Mouse (Mus musculus): ENCODE results near the gene R3hdm2. TPM values are rescaled to one million over a fixed set of nuclear protein-coding genes. Genes with fewer than 3 reads are reported as not detected.

Gene R3hdm2
- total and polyA plus RNA-seq, 2 experiments from 2014 or later, result 31.5 to 42.8 TPM

DNA sequence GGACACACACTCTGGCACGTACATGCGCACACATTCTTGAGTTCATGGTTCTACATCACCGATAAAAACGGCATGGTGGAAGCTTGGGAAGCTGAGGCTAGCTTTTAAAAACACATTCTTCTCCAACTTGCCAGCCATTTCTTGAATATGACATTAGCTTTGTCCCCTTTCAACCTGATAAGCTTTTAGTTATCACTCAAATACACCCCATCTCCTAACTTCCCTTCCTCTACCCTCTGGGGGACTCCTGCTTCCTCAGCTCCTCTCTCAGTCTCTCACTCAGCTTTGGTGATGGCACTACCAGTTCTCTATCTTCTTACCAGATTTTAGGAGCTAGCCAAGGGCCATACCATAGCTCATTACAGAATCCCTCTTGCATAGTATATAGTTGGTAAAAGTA, 95.0 kb downstream of the R3hdm2 start:
- Histone ChIP-seq H3K9me3 (replicated peaks; ENCODE audit: control insufficient read depth, low read length) (no peaks in the 10 kb centered on the region; the same call in 1 of the 2 replicates), H3K4me3 (ENCODE audit: low read depth, low read length) (no peak overlapping the region), H3K4me1 (ENCODE audit: control insufficient read depth, insufficient read depth) (no peaks in the 10 kb centered on the region; the same call in 1 of the 2 replicates), H3K9ac (replicated peaks; ENCODE audit: low read depth, low read length) (no peak overlapping the region), H3K36me3 (replicated peaks; ENCODE audit: control insufficient read depth, insufficient read depth, low read length) (peaks cover 63% of the 10 kb centered on the region), H3K27ac (ENCODE audit: low read depth) (no peak overlapping the region), H3K4me2 (ENCODE audit: low read depth, low read length) (no peak overlapping the region), H3K27me3 (ENCODE audit: control insufficient read depth, insufficient read depth, low read length) (no peaks in the 10 kb centered on the region)
- no peak for TF ChIP-seq EP300 (IDR thresholded peaks at IDR 0.05; ENCODE audit: low read depth)
- DNase-seq (ENCODE audit: low spot score), result no peak
- no peak for ATAC-seq (ENCODE audit: insufficient read depth, low read depth)
- 96% methylated on average over 4 of the region's 4 CpGs for WGBS

DNA sequence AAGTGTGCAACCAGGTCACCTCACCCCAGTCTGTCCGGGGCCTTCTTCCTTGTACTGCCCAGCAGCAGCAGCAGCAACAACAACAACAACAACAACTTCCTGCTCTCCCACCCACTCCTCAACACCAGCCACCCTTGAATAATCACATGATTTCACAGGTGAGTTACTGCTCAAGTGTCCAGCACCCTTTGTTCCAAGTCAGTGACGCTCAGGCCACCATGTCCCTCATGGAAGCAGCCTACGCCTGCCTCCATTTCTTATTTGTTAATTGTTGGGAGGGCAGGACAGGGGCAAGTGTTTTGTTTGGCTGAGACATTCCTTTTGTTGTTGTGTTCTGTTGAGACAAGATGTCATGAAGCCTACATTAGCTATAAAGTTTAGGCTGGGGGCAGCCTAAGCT, 96.4 kb downstream of the R3hdm2 start:
- no peak for TF ChIP-seq CTCF (IDR thresholded peaks at IDR 0.05; ENCODE audit: low read depth)
- no peak for TF ChIP-seq EP300 (IDR thresholded peaks at IDR 0.05; ENCODE audit: low read depth)
- ATAC-seq (ENCODE audit: insufficient read depth, low read depth), result no peak
- 84% methylated on average over 3 of the region's 3 CpGs for WGBS
- Histone ChIP-seq H3K4me3 (ENCODE audit: low read depth, low read length) (no peak overlapping the region), H3K4me2 (ENCODE audit: low read depth, low read length) (no peak overlapping the region), H3K4me1 (ENCODE audit: control insufficient read depth, insufficient read depth) (no peaks in the 10 kb centered on the region), H3K27me3 (ENCODE audit: control insufficient read depth, insufficient read depth, low read length) (no peaks in the 10 kb centered on the region), H3K9me3 (replicated peaks; ENCODE audit: control insufficient read depth, low read length) (no peaks in the 10 kb centered on the region), H3K9ac (replicated peaks; ENCODE audit: low read depth, low read length) (no peak overlapping the region), H3K27ac (ENCODE audit: low read depth) (no peak overlapping the region), H3K36me3 (replicated peaks; ENCODE audit: control insufficient read depth, insufficient read depth, low read length) (peaks cover 60% of the 10 kb centered on the region)
- no peak for DNase-seq (ENCODE audit: low spot score)

- Histone ChIP-seq H3K9ac (replicated peaks; ENCODE audit: low read depth, low read length) (no peak overlapping the region), H3K4me3 (ENCODE audit: low read depth, low read length) (no peak overlapping the region), H3K4me1 (ENCODE audit: control insufficient read depth, insufficient read depth) (no peaks in the 10 kb centered on the region), H3K4me2 (ENCODE audit: low read depth, low read length) (no peak overlapping the region), H3K9me3 (replicated peaks; ENCODE audit: control insufficient read depth, low read length) (no peaks in the 10 kb centered on the region), H3K36me3 (replicated peaks; ENCODE audit: control insufficient read depth, insufficient read depth, low read length) (peaks cover 62% of the 10 kb centered on the region), H3K27ac (ENCODE audit: low read depth) (no peak overlapping the region), H3K27me3 (ENCODE audit: control insufficient read depth, insufficient read depth, low read length) (no peaks in the 10 kb centered on the region)
- TF ChIP-seq EP300 (IDR thresholded peaks at IDR 0.05; ENCODE audit: low read depth), result no peak
- no peak for TF ChIP-seq CTCF (IDR thresholded peaks at IDR 0.05; ENCODE audit: low read depth)
- WGBS, result 81% methylated on average over 7 of the region's 7 CpGs
- no peak for ATAC-seq (ENCODE audit: insufficient read depth, low read depth)
- DNase-seq (ENCODE audit: low spot score), result no peak
These were observed 97.2 kb downstream of the R3hdm2 start for GRCm38 (mm10) chr10:127477301-127477700.

DNA sequence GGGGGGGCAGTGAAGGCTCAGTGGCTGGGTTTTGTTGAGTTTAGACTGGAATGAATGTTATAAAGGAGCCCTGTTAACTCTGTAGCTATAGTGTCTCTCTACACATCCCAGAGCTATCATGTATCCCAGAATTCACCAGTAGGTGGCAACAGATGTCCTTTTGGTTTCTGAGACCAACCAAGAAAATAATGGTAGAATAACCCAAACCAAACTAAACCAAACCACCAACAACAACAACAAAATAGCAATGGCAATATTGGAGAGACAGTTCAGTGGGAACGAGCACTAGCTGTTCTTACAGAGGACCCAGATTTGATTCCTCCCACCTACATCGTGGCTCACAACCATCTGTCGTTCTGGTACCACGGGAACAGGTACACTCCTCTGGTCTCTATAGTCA, 99.0 kb downstream of the R3hdm2 start:
- Histone ChIP-seq H3K9me3 (replicated peaks; ENCODE audit: control insufficient read depth, low read length) (no peaks in the 10 kb centered on the region), H3K4me1 (ENCODE audit: control insufficient read depth, insufficient read depth) (no peaks in the 10 kb centered on the region), H3K27me3 (ENCODE audit: control insufficient read depth, insufficient read depth, low read length) (no peaks in the 10 kb centered on the region), H3K9ac (replicated peaks; ENCODE audit: low read depth, low read length) (no peak overlapping the region), H3K4me3 (ENCODE audit: low read depth, low read length) (no peak overlapping the region), H3K4me2 (ENCODE audit: low read depth, low read length) (no peak overlapping the region), H3K36me3 (replicated peaks; ENCODE audit: control insufficient read depth, insufficient read depth, low read length) (peaks cover 65% of the 10 kb centered on the region), H3K27ac (ENCODE audit: low read depth) (no peak overlapping the region)
- WGBS, result 94% methylated on average over 4 of the region's 4 CpGs
- DNase-seq (ENCODE audit: low spot score) (no peak), ATAC-seq (ENCODE audit: insufficient read depth, low read depth) (no peak)
- TF ChIP-seq EP300 (IDR thresholded peaks at IDR 0.05; ENCODE audit: low read depth), result no peak
- TF ChIP-seq CTCF (IDR thresholded peaks at IDR 0.05; ENCODE audit: low read depth), result peak; percentile 54

DNA sequence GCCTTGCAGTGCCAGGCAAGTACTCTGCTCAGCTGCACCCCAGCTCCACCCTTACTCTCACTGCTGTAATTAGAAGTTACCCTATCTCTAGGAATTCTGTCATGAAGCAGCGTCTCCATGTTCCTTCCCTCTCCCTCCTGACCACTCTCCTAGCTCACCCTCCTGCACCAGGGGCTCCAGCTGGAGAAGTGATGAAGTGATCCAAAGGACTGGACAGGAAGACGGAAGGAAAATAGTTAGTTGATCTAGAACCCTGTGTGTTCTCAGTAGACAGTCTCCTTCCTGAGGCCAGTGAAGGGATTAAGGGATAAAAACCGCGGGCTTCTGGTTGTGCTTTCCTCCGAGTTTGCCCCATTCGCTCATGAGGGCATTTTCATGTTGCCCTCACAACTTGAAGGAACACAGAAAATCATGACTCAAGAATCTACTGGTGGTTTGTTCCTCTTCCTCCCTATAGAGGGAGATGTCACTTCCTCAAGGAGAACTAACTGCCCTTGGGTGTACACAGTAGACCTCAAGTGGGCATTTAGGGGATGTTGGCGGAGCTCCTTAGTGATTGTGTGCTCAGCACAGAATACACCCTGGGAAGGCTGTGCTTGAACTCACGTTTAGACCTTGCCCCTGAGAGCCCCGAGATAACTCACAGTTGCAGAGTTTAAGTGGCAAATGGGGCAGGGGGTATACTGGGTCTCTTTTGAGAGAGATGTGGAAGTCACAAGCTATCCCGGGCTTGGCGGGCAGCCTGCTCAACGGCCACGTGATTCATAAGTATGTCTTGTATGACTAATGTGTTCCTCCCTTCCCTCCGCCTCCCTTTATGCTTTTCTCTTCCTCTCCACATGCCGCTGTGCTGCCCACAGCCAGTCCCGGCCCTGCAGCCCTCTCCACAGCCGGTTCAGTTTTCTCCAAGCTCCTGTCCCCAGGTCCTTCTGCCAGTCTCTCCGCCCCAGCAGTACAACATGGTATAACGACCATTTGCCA, 101.0 kb downstream of the R3hdm2 start:
- ATAC-seq (ENCODE audit: insufficient read depth, low read depth) (peak; percentile 41; the same call in 1 of the 2 replicates), DNase-seq (ENCODE audit: low spot score) (peak; percentile 26)
- Histone ChIP-seq H3K4me2 (ENCODE audit: low read depth, low read length) (no peak overlapping the region), H3K4me3 (ENCODE audit: low read depth, low read length) (no peak overlapping the region), H3K9me3 (replicated peaks; ENCODE audit: control insufficient read depth, low read length) (no peaks in the 10 kb centered on the region), H3K9ac (replicated peaks; ENCODE audit: low read depth, low read length) (no peak overlapping the region), H3K27ac (ENCODE audit: low read depth) (no peak overlapping the region), H3K27me3 (ENCODE audit: control insufficient read depth, insufficient read depth, low read length) (no peaks in the 10 kb centered on the region), H3K36me3 (replicated peaks; ENCODE audit: control insufficient read depth, insufficient read depth, low read length) (peaks cover 68% of the 10 kb centered on the region), H3K4me1 (ENCODE audit: control insufficient read depth, insufficient read depth) (no peaks in the 10 kb centered on the region)
- 68% methylated on average over 19 of the region's 19 CpGs for WGBS
- TF ChIP-seq CTCF (IDR thresholded peaks at IDR 0.05; ENCODE audit: low read depth), result no peak
- TF ChIP-seq EP300 (IDR thresholded peaks at IDR 0.05; ENCODE audit: low read depth), result no peak

Data from heart, postnatal 0 days (tissue).